Mouse (Mus musculus) bone marrow macrophage, adult 2 months (primary cell): ENCODE measurements around the gene Pde1c.

Source experiments
- CTCF ChIP-seq: IDR thresholded peaks from 2 replicates; pipeline ENCODE4 v1.5.1; 2012; ENCODE audit warnings: low read depth, mild to moderate bottlenecking, low read length, moderate library complexity
- POLR2A ChIP-seq: IDR thresholded peaks from 2 replicates; pipeline ENCODE4 v1.6.1; 2012; ENCODE audit warnings: mild to moderate bottlenecking, low read depth, low read length, borderline replicate concordance

- TF ChIP-seq CTCF (no peak), POLR2A (no peak)
Measured at GRCm38 (mm10) chr6:56555848-56556247, 13.1 kb downstream of the Pde1c start.
